Mouse (Mus musculus) heart, adult 11 months (tissue): ENCODE results near the gene Naif1.
"Not testable (repeated sequence)": the region's sequence is repeated elsewhere in the genome, so short reads cannot be mapped to it uniquely, and the experiment has no call there.

Experiments used
- DNase-seq: peaks from one replicate; pipeline ENCODE4 v3.0.0; 2022

Gene Naif1

DNA sequence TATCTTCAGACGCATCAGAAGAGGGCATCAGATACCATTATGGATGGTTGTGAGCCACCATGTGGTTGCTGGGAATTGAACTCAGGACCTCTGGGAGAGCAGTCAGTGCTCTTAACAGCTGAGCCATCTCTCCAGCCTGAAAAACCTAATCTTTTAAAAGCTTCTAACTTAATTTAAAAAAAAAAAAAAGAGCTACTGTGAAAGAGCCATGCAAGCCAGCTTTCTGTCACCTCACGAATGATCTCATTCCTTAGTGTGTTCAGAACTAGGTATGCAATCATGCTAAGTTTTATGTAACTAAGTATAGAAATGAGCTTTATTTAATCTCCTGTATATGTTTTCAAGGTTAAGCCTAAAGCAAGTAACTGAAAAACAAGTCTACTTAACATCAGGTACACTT is 9.4 kb downstream of the Naif1 start:
- no peak for DNase-seq

DNA sequence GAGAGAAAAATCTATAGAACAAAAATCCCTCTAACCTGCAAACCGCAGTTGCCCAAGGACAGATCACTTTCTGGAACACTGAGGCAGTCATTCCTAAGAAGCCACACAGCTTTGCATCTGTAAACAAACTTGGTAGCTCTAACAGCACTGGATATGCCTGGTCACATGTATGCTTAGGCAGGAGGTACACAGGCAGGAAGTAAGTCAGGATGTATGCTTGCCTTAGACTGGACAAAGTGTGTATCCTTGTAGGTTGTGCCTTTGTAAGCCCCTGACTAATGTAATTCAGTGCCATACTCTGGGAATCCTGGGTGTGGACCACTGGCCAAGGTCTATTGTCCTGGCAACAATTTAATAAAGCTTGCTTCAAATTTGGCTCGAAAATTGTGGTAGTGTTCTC is 13.5 kb downstream of the Naif1 start:
- peak; percentile 52 for DNase-seq

DNA sequence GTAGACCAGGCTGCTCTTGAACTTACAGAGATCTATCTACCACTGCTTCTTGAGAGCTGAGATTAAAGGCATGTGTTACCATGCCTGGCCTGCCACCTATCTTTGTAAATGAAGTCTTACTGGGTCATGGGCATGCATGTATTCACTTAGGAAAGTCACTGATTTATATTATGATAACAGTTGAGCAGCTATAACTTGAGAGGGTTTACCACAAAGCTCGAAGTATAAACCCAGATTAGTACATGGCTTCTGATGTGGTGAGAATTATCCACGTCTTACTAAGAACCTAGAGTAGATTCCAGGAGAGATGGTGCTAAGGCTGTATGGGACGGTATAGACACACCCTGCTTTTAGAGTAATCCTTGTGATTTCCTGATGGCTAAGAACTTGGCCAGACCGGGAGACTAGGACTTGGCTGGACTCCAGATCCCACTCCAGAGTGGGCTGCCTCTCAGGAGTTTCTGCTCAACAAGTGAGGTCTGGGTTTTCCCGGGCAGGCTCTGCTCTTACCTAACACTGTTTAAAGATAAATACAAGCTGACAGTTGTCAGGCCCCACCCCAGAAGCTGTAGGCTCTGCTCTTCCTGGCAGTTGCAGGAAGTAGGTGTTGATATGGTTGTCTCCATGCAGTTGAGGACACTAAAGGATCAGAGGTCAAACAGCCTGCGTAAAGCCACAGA is 14.1 kb downstream of the Naif1 start:
- peak; percentile 90 for DNase-seq

DNA sequence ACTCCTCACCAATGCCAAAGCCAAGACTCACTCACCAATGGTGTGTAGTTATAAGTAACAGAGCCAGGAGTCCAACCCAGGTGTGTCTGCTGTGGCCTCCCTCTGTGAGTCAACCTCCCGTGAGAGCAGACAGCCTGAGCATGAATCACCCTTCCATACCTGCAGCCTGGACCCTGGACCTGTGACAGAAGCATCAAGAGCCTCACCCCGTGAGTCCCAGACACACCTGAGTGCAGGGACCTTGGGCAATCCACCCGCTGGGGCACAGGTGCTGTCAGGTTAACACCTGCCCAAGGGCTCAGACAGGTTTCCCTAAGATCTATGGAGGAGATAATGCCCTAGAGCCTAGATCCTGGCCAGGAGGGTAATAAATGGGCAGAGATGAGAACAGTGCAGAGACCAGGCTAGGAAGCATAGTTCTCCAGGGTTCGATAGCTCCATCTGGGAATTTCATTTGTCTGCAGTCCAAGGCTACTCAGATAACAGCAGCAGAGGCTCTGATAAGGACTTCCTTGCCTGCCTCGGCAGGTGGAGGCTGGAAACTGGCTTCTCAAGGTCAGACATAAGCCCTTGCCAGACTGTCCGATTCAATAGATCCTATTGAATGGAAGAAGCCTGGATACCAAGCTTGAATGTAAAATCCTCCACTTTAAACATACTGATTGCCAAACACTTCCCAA is 20.9 kb downstream of the Naif1 start:
- peak; percentile 84 for DNase-seq

DNA sequence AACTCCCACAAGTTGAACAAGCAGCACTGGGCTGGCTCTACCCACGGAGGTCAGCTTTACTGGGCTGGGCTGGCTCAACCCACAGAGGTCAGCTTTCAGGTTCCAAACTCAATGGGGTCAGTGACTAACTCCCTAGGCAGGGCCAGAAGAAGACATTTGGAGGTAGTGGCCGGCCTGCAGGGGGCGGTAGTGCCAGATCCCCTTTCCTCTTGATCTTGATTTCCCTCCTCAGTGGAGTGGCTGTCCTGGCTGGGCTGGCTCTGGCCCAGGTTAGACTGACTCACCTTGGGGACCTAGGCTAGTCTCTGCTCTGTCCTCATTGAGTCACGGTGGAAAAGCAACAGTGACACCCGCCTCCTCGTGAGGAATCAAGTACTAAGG is 21.4 kb downstream of the Naif1 start:
- peak; percentile 88 for DNase-seq

DNA sequence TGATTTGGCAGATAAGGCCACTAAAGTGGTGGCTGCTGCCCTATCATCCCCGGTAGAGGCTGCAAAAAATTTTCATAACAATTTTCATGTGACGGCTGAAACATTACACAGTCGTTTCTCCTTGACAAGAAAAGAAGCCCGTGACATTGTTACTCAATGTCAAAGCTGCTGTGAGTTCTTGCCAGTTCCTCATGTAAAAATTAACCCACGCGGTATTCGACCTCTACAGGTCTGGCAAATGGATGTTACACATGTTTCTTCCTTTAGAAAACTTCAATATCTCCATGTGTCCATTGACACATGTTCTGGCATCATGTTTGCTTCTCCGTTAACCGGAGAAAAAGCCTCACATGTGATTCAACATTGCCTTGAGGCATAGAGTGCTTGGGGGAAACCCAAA is 25.1 kb downstream of the Naif1 start:
- not testable (repeated sequence) for DNase-seq

DNA sequence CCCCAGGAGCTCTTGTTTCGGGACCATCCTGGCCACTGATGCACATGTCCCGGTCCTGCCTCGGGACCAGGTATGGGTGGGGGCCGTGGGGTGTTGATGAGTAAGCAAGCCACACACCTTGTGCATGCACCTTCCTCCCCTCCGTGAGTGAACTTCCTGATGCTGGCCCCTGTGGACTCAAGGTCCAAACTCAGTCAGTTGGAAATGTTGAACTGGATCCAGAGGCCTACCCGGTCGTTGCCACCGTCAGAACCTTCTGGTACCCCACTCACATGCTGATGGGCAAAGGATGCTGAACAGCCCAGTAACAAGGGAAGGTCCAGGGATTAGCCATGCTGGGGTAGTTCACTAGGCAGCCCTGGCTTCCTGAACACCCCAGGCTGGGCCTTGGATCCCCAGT is 32.1 kb downstream of the Naif1 start:
- no peak for DNase-seq

DNA sequence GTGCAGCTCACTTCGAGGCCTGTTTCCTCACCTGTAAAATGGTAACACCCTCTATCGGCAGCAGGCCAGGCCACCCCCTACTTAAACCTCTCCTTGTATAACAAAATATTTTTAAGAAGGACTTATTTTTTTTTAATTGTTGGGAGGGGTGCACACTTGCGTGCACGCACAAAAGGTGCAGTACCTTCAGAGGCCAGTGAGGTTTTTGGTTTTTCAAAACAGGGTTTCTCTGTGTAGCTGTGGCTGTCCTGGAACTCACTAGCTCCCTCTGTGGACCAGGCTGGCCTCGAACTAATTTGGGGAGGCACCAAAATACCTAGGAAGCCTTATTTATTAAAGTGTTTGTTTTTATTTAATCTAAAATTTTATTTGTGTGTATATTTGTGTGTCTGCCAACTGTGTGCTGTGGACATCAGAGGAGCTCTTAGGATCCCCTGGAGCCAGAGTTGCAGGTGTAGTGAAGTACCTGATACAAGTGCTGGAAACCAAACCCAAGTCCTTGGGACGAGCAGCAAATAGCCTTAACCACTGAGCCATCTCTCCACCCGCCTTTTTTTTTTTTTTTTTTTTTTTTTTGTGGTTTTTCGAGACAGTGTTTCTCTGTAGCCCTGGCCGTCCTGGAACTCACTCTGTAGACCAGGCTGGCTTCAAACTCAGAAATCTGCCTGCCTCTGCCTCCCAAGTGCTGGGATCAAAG is 33.1 kb downstream of the Naif1 start:
- DNase-seq: peak; percentile 73

DNA sequence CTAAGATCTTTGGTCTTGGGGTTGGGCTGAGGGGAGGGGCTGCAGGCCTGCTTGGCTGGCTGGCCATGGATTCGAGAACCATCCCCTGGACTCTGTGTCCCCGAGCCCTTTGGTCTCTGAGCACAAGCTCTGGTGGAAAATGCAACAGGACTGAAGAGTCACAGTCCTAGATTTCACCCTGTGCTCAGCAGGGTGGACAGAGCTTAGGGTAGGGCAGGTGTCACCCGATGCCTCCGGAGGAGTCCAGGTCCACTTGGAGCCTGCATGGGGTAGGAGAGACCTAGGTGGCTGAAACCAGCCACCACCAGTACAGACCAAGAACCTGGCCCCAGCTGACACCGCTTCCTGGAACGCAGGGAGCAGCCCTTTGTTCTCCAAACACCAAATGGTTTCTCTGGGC is 34.7 kb downstream of the Naif1 start:
- no peak for DNase-seq

DNA sequence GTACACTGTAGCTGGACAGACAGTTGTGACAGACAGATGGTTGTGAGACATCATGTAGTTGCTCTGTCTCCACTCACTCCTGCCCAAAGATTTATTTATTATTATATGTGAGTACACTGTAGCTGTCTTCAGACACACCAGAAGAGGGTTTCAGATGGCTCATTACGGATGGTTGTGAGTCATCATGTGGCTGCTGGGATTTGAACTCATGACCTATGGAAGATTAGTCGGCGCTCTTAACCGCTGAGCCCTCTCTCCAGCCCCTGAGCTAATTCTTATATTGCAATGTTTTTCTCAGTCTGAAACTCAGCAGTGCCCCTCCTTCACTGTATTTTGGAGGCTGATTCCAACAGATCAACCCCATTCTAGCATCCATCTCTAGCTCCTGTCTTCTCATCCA is 35.5 kb downstream of the Naif1 start:
- no peak for DNase-seq

DNA sequence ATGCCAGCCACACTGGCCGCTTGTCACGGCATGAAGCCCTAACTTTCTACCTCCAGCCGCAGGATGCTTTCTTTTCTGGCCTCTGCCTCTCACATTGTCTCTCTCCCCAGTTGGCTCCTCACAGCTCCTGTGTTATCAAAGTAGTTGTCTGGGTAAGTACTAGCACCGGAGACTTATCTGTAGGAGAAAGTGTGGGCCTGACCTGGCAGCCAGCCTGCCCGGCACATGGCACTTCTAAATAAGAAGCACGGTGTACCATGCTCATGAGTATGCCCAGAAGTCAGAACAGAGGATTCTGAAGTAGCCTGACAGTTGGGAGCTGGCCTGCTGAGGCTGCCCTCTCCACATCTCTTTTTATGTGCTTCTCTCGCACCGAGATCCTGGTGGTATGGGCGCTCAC is 35.9 kb downstream of the Naif1 start:
- DNase-seq: no peak

DNA sequence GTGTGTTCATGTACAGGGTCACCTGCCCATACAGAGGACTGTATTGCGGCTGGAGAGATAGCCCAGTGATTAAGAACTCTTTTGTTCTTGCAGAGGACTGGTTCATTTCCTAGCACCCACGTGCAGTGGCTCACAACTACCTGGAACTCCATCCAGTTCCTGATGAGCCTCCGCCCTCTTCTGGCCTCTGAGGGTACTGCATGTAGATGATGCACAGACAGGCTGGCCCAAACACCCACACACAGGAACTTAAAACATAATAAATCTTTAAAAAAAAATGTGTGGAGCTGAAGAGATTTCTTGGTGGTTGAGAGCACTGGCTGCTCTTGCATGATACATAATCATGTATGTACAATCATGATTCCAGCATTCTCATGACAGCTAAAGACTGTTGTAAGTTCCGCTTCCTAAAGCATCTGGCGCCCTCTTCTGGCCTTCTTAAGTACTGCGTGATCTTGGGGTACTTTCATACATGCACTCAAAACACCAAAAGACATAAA is 36.9 kb downstream of the Naif1 start:
- DNase-seq: peak; percentile 98

DNA sequence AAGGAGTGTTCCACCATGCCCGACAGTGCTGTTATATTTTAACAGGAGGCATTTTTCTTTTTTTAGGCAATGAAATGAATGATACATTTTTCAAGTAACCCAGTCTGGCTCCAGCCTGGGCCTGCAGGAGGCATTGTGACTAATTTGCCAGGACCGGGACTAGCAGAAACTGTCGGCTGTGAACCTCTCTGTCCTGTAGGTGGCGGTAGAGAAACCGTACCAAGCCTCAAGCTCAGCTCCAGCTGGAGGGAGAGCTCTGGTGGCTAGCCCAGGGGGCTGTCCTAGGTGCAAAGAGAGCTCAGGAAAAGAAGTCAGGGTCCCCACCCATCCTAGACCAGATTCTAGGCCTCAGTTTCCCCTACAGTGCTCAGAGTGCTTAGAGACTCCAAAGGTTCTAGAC is 38.4 kb downstream of the Naif1 start:
- DNase-seq: peak; percentile 97

DNA sequence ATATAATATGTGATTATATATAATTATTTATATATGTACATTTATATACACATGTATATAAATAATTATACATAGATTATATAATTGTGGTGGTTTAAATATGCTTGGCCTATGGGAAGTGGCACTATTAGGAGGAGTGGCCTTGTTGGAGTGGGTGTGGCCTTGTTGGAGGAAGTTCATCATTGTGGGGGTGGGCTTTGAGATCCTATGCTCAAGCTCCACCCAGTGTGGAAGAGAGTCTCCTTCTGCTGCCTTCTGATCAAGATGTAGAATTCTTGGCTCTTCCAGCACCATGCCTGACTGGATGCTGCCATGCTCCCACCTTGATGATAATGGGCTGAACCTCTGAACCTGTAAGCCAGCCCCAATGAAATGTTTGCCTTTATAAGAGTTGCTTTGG is 40.5 kb downstream of the Naif1 start:
- DNase-seq: not testable (repeated sequence)

DNA sequence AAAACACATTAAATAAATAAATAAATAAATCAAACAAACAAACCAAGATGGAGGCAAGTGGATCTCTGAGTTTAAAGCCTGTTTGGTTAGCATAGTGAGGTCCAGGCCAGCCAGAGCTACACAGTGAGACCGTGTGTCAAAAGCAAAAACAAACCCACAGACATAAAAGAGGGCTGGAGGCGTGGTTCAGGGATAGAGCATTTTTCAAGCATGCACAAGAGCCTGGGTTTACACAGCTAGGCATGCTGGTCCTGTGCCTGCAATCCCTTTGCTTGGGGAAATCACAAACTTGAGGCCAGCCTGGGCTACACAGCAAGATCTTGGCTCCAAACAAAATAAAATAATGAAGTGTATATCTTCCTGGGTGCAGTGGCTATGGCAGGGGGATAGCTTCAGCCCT is 42.4 kb downstream of the Naif1 start:
- DNase-seq: peak; percentile 79

DNA sequence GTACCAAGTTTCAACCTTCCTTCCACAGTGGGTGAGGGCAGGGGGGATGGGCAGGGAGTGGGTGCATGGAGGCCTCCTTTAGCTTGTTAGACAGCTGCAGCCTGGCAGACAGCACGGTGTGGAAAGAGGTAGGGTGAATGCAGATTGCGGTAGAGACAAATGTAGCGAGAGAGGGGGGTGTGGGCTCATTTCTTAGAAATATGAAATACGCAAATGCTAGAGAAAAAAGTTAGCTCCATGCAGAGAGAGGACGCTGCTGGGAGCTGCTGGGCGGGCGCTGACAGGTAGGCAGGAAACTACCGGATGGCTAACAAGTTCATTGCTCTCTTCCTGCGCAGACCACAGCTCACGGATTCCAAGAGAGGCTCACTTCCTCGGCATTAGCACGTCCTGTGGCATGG is 43.0 kb downstream of the Naif1 start:
- DNase-seq: peak; percentile 91

DNA sequence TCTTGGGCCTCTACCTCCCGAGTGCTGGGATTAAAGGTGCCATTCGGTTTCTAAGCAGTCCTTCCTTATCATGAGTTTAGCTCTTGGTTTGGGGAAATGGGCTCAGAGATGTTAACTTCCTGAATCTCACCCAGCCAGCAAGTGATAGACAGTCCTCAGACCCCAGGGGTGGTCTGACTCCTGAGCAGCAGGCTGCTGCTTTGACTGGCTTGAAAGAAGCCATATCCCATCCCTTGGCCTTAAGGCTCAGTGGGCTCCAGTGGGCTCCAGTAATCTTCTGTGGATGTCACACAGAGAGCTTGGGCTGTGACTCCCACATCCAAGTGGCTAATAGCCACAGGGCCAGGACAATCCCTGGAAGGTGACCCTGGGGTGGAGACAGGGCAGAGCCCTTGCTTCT is 44.3 kb downstream of the Naif1 start:
- peak; percentile 88 for DNase-seq

DNA sequence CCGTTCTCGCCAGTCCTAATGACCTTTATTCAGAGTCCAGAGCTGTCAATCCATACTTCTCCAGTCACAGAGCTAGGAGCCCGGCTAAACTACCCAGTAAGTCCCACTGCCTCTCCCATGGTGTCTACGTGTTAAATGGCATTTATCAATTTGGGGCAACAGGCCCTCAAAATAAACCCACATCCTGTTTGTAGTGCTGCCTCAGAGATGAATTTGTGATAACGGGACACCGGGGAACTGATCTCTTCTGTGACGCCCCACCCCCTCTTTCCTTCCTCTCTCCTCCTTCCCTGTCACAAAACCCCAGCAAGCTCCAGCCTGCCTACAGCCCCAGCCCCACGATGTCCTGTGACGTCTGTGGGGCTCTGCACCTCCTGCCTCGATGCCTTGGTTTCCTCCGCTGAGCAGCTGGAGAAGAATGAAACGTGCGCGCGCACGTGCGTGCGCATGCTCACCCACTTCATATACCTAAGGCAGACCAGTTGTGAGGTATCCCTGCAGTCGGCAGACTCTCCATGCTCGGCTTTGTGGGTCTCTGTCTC is 45.0 kb downstream of the Naif1 start:
- DNase-seq: peak; percentile 98

DNA sequence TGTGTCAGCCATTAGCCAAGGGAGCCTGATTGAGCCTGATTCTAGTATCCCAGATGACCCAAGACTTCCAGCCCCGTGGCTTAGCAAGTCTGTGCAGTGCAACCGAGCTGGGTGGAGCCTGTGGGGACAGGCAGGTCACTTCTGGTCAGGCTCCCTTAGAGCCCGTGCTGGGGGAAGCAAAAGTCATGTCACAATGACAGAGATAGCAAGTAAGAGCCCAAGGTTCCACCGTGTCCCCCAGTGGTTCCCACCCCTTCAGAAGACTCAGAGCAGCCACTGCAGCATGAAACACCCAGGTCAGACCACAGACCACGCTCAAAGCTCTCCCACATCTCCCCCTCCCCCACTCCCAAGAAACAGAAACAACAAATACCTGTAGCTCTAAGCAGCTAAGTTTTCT is 45.9 kb downstream of the Naif1 start:
- no peak for DNase-seq

DNA sequence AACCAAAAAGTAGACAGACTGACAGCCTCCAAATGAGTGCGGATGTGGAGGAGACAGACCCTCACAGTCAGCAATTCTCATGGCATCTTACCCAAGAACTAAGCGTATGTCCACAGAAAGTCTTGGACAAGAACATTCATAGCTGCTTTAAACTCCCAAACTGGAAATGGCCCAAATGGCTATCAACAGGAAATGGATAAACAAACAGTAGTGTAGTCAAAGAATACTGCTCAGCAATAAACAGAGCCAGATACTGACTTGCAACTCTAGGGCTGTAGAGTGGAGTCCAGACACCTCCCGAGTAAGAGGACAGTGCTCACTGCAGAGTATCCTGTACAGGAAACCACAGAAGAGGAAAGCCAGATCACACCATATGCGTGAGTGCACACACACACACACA is 49.1 kb downstream of the Naif1 start:
- no peak for DNase-seq

DNA sequence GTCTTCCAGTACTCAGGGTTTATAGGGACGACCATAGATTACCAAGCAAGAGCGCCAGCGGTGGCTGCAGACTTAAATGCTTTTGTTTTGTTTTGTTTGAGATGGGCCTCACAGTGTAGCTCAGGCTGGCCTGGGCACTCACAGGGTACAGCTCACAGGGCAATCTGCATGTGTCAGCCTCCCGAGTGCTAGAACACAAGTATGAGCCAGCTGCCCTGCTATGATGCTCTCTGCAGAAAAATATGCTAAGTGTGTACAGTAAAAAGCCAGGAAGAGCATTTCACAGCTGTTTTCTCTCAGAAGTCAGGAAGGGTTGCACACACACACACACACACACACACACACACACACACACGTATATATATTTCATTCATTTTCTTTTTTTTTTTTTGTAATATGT is 50.2 kb downstream of the Naif1 start:
- DNase-seq: no peak

DNA sequence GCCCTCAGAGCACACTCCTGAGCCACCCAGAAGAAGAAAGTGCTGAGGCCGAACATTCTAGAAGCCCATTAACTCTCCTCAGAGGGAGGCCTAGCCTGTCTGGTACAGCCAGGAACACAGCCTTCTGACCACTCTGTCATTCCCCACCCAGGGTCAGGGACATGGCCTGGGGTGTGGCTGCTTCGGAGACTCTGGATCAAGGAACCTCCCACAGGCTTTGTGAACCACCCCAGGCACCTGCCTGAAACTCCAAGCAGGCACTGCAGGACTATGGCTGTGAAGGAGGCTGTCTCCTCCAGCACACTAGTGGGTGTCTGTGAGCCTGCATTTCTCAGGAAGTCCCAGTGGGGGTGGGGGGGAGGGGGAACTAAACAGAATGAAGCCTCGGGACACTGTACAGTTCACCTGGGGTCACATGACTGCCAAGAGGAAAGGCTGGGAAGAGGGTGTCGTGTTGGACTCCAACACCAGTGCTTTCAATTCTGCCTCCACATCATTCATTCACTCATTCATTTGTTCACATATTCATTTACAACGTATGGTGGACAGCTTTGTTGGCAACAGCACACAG is 51.6 kb downstream of the Naif1 start:
- no peak for DNase-seq

DNA sequence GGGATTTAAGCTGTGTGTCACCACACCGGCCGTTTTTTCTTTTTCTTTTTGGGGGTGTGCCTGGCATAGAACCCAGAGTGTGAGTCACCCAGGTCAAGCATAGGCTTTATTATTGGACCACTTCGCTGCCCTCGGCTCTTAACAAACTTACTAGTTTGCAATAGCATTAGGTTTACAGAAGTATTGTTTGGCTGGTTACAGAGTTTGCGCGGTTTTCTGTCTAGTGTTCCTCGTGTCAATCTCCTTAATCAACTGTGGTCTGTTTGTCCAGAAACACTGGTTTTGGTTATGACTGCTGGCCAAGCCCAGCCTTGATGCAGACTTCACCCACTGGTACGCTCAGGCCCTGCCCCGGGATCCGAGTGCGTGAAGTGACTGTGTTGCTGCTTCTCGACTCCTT is 52.6 kb downstream of the Naif1 start:
- no peak for DNase-seq

DNA sequence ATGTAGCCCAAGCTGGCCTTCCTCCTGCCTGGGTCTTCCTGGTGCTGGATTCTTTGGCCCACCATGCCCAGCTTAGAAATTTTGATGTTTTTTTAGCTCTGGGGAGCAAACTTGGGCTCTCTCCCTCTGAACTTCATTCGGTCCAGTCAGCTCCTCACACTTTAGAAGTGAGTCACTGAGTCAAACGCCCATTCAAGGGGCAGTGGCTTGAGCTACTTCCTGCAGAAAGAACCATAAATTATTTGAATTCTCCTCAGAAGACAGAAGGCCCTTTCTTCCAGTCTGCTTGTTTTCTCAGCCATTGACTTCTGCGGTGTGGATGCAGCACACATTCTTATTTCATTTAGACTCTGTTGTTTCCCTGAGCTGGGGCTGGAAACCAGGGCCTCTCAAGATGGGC is 53.3 kb downstream of the Naif1 start:
- no peak for DNase-seq
